Mouse (Mus musculus) mature B cell (primary cell): Measurements from ENCODE around the gene Pik3r2.

Source experiments
- in situ Hi-C: fragments of 300-500 bp; cut with MboI; formaldehyde crosslinking; loops from 2 replicates; pipeline ENCODE4 v1.14.3; 2019

The Pik3r2 gene

DNA sequence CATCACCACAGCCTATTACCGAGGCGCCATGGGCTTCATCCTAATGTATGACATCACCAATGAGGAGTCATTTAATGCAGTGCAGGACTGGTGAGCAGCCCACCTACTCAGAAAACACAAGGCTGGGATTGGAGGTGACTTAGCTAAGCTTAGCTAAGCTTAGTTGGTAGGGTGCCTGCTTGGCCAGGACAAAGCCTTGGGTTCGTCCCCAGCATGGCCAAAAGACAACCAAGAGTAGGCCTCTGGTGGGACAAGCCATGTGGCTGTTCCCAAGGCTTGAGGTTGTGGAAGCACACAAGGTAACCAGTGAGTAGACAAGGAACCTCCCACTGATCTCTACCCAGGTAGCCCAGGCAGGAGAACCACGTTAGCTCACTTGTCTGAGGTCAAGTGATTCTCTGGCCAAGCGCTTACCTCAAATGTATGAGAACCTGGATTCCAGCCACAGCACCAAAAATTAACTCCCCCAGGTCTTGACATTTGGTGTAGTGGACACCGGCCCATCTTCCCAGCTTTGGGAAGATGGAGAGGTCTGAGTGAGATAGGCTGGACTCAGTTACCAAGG is 20.0 kb downstream of the Pik3r2 start:
- in situ Hi-C loops: no loop called here

GRCm38 (mm10) chr8:70755661-70756475 is 20.6 kb downstream of the Pik3r2 start:
- in situ Hi-C loops: no loop called here

GRCm38 (mm10) chr8:70754871-70755660 is 21.4 kb downstream of the Pik3r2 start:
- in situ Hi-C loops: loop anchor here (5.0 kb wide), 1 partner anchor 38 kb away; the partner anchor contains the start of gene Gm3336

- in situ Hi-C loops: loop anchor here (5.0 kb wide), 1 partner anchor 37 kb away; the partner anchor contains the start of gene Gm3336
Observed at GRCm38 (mm10) chr8:70754043-70754870, 22.3 kb downstream of the Pik3r2 start, which contains the start of gene Rab3a. Gene Rab3a (plus strand): TSS chr8:70754679.

- in situ Hi-C loops: loop anchor here (5.0 kb wide), 1 partner anchor 36 kb away; the partner anchor contains the start of gene Gm3336
Observed at GRCm38 (mm10) chr8:70753151-70753550, 23.4 kb downstream of the Pik3r2 start.

GRCm38 (mm10) chr8:70752000-70752764 is 24.3 kb downstream of the Pik3r2 start:
- in situ Hi-C loops: loop anchor here (5.0 kb wide), 1 partner anchor 35 kb away; the partner anchor contains the start of gene Gm3336

DNA sequence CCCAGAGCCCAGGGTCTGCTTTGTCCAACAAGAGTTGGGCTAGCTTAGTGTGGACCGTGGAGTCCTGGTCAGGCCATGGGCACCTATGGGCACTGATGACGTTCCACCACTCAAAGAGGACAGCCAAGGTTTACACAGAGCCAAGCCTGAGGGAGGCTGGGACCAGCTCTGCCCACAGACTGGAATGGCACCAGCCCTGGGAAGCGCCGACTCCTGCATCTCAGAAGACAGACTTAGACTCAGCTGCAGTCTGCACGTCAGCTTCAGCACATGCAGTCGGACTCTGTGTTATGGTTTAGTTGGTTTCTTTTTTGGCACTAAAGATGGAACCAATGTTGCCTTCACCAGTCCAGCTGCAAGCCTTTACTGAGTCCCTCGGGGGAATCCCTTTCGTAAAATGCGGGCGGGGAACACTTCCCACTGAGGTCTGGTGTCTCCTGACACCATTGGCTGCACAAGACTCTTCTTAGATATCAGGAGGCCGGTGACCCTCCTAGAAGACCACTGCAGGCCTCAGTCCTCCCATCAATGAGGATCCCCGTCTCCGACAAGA is 26.3 kb downstream of the Pik3r2 start:
- in situ Hi-C loops: loop anchor here (5.0 kb wide), 1 partner anchor 33 kb away; the partner anchor contains the start of gene Gm3336

DNA sequence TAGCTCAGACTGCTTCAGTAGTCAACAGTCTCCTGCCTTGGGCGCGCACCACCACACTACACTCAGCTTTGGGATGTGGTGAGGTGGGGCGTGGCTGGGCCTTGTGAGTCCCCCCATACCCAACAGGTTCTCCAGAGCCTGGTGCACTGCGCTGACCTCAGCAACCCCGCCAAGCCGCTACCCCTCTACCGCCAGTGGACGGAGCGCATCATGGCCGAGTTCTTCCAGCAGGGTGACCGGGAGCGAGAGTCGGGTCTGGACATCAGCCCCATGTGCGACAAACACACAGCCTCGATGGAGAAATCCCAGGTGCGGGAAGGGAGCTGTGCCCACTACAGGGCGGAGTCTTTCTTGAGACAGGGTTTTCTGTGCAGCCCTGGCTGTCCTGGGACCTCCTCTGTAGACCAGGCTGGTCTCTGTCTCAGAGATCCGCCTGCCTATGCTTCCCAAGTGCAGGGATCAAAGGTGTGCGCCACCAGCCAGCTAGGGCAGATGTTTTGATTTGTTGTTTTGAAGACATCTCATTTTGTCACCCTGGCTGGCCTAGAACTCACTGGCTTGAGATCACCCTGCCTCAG is 27.3 kb downstream of the Pik3r2 start:
- in situ Hi-C loops: no loop called here

- in situ Hi-C loops: no loop called here
Observed at GRCm38 (mm10) chr8:70748246-70749096, 28.0 kb downstream of the Pik3r2 start.

- in situ Hi-C loops: no loop called here
Observed at GRCm38 (mm10) chr8:70747211-70747890, 29.2 kb downstream of the Pik3r2 start.

GRCm38 (mm10) chr8:70746676-70747075 is 29.8 kb downstream of the Pik3r2 start:
- in situ Hi-C loops: no loop called here

- in situ Hi-C loops: no loop called here
Observed at GRCm38 (mm10) chr8:70745691-70746220, 30.8 kb downstream of the Pik3r2 start.

DNA sequence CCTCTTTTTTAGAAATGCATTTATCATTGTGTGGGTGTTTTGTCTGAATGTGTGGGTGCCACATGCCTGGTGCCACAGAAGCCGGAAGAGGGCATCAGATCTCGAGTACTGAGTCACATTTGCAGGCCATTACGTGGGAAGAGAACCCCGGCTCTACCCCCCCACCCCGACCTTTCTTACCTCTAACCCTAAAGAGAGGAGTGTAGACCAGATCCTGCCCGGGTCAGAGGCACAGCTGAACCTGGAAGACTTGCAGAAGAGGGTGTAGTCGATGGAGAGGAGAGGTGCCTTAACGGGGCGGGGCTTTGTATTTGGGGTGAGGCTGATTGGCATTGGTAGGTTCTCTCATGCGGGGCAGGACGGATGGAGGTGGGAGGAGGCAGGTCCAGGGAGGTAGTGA is 31.7 kb downstream of the Pik3r2 start:
- in situ Hi-C loops: no loop called here

GRCm38 (mm10) chr8:70743656-70744590 is 32.6 kb downstream of the Pik3r2 start:
- in situ Hi-C loops: no loop called here

GRCm38 (mm10) chr8:70742981-70743655 is 33.4 kb downstream of the Pik3r2 start:
- in situ Hi-C loops: no loop called here

DNA sequence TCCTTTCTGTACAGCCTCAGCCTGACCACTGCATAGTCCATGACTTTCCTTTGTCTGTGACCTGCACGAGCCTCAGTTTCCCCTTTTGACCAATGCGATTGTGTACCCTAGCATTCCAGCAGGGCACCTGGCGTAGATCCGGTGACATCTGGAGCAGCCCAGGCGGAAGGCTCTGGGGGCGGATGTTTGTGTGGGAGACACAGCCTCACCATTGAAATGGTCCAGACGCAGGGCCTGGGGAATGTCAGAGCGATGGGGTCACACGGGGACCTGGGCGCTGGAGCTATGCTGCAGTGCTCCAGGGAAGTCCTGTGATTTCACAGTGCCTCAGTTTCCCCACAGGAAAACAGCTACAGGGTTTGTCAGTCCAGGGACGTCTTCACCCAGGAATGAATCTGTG is 34.3 kb downstream of the Pik3r2 start:
- in situ Hi-C loops: no loop called here
